Mouse (Mus musculus) forebrain, postnatal 0 days (tissue): ENCODE data around the gene Gm20696. TPM values are rescaled to one million over a fixed set of nuclear protein-coding genes. Genes with fewer than 3 reads are reported as not detected.

Experiments used
- ATAC-seq: fragments of 200-750 bp; cut with Nextera tagmentation; 2 replicates; pipeline ENCODE4 v1.8.0; 2017; ENCODE audit warnings: mild to moderate bottlenecking, moderate library complexity
- DNase-seq: peaks from one replicate; pipeline ENCODE4 v3.0.0-alpha.2; 2015
- H3K27ac ChIP-seq: fragments of 300-500 bp; sonication (generic); 2 replicates; pipeline ENCODE4 v1.5.1; 2014; ENCODE audit warnings: low read depth, mild to moderate bottlenecking, antibody characterized with exemption, low read length, moderate library complexity, mixed read lengths
- H3K27me3 ChIP-seq: fragments of 300-500 bp; sonication (generic); 2 replicates; pipeline ENCODE4 v1.6.1; 2014; ENCODE audit warnings: mild to moderate bottlenecking, low read length, mixed read lengths; ENCODE audit not compliant: insufficient read depth
- H3K36me3 ChIP-seq: fragments of 300-500 bp; sonication (generic); 2 replicates; pipeline ENCODE4 v1.6.1; 2014; ENCODE audit warnings: mild to moderate bottlenecking, moderate library complexity; ENCODE audit not compliant: insufficient read depth
- H3K4me1 ChIP-seq: fragments of 300-500 bp; sonication (generic); 2 replicates; pipeline ENCODE4 v1.6.1; 2014; ENCODE audit warnings: antibody characterized with exemption; ENCODE audit not compliant: insufficient read depth
- H3K4me2 ChIP-seq: fragments of 300-500 bp; sonication (generic); 2 replicates; pipeline ENCODE4 v1.6.1; 2014; ENCODE audit warnings: low read depth, mild to moderate bottlenecking, moderate library complexity
- H3K4me3 ChIP-seq: fragments of 300-500 bp; sonication (generic); 2 replicates; pipeline ENCODE4 v1.5.1; 2014; ENCODE audit warnings: low read depth, low read length, mixed read lengths
- H3K9ac ChIP-seq: fragments of 300-500 bp; sonication (generic); 2 replicates; pipeline ENCODE4 v1.6.1; 2014; ENCODE audit warnings: mild to moderate bottlenecking
- H3K9me3 ChIP-seq: fragments of 300-500 bp; sonication (generic); 2 replicates; pipeline ENCODE4 v1.6.1; 2016; ENCODE audit warnings: low read length
- CTCF ChIP-seq: sonication (generic); IDR thresholded peaks from 2 replicates; pipeline ENCODE4 v1.5.1; 2016; ENCODE audit warnings: antibody characterized with exemption, control low read depth, low read depth
- WGBS: fragments of 180-500 bp; shearing (Covaris S2); extraction: QIAGEN DNeasy Blood & Tissue Kit; methylation state at CpG from one replicate; pipeline ENCODE4 v1.1.7; 2014; 5-methylcytosine and 5-hydroxymethylcytosine counted together
- polyA plus RNA-seq: library from polyadenylated mRNA; unstranded; fragments of >200 nt; fragmentation: Nextera tagmentation; extraction: Ambion mirVana; gene quantifications from 2 replicates; pipeline ENCODE4 v1.2.1, GENCODE M21; 2015
- total RNA-seq: library from RNA; depleted of rRNA; stranded (reverse); fragments of >200 nt; gene quantifications from 2 replicates; pipeline ENCODE4 v1.2.3, GENCODE M21; 2014

The Gm20696 gene
- total and polyA plus RNA-seq, 2 experiments from 2014 or later: 2.2 to 2.6 TPM

DNA sequence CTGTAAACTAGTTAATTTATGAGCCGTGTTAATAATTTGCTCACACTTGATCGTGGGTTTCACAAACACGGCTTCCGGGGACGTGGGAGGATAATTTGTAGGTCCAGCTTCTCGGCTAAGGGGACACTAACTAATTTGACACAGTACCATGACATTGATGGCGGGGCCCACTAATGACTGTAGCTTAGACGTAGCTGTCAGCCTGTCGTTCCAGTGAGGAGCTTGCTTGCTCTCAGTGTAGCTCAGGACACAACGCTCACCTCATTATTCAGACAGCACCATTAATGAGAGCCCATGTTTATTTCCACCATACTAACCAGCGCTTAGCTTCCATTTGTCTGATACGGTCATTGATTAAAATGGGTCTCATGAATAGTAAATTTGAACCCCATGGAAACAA lies 356.1 kb downstream of the Gm20696 start:
- H3K9me3 ChIP-seq: no peaks in the 10 kb centered on the region
- no peak overlapping the region for H3K4me3 ChIP-seq
- 38% methylated on average over 12 of the region's 12 CpGs for WGBS
- H3K27ac ChIP-seq: no peak overlapping the region
- H3K36me3 ChIP-seq: 0 out of 2 replicates have a peak, but pooled peaks cover 3% of the 10 kb centered on the region
- H3K27me3 ChIP-seq: no peaks in the 10 kb centered on the region
- no peak overlapping the region for H3K9ac ChIP-seq
- ATAC-seq: no peak
- DNase-seq: no peak
- peaks cover 3% of the 10 kb centered on the region; the same call in 1 of the 2 replicates for H3K4me1 ChIP-seq
- H3K4me2 ChIP-seq: no peak overlapping the region
- no peak for TF ChIP-seq CTCF

DNA sequence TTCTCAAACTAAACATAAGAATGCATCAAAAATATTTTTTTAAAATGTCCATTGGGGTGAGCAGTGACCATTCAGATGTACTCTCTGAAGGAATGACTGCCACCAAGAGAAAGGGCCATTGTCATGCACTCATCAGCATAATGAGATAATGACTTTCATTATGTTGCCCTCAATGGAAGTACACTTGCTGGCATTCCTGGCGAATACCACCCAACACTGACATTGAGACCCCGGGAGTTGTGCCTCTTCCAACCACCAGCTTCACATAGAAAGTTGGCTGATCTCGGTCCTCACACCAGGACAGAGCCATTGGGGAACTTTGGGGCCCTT lies 356.5 kb downstream of the Gm20696 start:
- Histone ChIP-seq H3K4me1 (peaks cover 3% of the 10 kb centered on the region; the same call in 1 of the 2 replicates), H3K9ac (no peak overlapping the region), H3K27me3 (no peaks in the 10 kb centered on the region), H3K4me2 (no peak overlapping the region), H3K9me3 (no peaks in the 10 kb centered on the region), H3K36me3 (0 out of 2 replicates have a peak, but pooled peaks cover 3% of the 10 kb centered on the region), H3K4me3 (no peak overlapping the region), H3K27ac (no peak overlapping the region)
- no peak for TF ChIP-seq CTCF
- DNase-seq (no peak), ATAC-seq (no peak)
- 29% methylated on average over 3 of the region's 3 CpGs for WGBS

DNA sequence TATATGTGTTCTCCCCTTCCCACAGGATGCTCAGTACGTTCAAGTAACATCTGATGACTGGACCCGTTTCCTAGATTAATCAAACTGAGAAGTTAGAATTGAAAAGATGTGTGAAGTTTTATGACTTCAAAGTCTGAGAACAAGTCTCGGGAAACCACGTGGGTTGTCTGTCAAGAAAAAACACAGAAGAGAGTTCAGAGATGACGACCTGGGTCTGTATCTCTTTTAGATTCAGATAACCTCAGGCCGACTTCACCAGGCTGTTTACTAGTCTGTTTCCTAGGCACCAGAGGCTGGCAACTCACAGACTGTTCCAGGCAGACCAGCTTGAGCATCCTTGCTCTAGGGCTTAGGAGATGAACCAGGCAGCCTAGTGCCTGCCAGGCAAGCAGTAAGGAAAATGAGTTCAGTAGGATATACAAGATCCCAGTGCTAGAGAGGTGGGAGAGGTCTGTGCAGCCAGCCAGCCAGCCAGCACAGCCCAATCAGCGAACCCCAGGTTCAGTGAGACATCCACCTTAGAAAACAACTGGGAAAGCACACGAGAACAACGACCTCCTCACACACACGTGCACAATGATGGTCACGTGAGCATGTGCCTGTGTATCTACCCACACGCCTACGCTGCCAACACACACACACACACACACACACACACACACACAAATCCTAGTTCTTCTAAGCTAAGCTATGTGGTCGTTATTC lies 357.0 kb downstream of the Gm20696 start:
- WGBS: 60% methylated on average over 14 of the region's 14 CpGs
- Histone ChIP-seq H3K4me1 (peaks cover 3% of the 10 kb centered on the region; the same call in 1 of the 2 replicates), H3K9ac (no peak overlapping the region), H3K4me2 (no peak overlapping the region), H3K27me3 (no peaks in the 10 kb centered on the region), H3K9me3 (no peaks in the 10 kb centered on the region), H3K36me3 (0 out of 2 replicates have a peak, but pooled peaks cover 3% of the 10 kb centered on the region), H3K27ac (no peak overlapping the region), H3K4me3 (no peak overlapping the region)
- no peak for TF ChIP-seq CTCF
- DNase-seq (no peak), ATAC-seq (no peak)

DNA sequence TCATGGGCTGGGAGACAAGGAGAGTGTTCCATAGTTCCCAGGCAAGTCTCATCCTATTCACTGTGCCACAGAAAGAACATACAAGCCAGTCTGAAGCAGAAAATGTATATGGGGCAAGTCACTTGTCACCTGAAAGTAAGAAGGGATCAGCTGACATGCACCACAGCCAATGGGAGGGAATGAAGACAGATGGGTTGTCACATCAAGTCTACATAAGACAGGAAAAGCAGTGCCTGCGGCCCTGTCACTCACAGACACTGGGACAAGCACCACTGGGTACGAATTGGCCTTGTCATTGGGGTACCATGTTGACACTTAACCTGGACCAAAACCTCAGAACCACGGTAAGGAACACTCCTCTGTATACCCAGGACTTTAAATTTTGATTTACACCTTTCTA lies 360.8 kb downstream of the Gm20696 start:
- DNase-seq (no peak), ATAC-seq (no peak)
- H3K27ac ChIP-seq: no peak overlapping the region
- no peaks in the 10 kb centered on the region for H3K9me3 ChIP-seq
- no peak overlapping the region for H3K9ac ChIP-seq
- WGBS: 92% methylated on average over 3 of the region's 3 CpGs
- no peak for TF ChIP-seq CTCF
- H3K4me2 ChIP-seq: no peak overlapping the region
- no peak overlapping the region for H3K4me3 ChIP-seq
- H3K36me3 ChIP-seq: 0 out of 2 replicates have a peak, but pooled peaks cover 3% of the 10 kb centered on the region
- peaks cover 2% of the 10 kb centered on the region; the same call in 1 of the 2 replicates for H3K4me1 ChIP-seq
- H3K27me3 ChIP-seq: no peaks in the 10 kb centered on the region

DNA sequence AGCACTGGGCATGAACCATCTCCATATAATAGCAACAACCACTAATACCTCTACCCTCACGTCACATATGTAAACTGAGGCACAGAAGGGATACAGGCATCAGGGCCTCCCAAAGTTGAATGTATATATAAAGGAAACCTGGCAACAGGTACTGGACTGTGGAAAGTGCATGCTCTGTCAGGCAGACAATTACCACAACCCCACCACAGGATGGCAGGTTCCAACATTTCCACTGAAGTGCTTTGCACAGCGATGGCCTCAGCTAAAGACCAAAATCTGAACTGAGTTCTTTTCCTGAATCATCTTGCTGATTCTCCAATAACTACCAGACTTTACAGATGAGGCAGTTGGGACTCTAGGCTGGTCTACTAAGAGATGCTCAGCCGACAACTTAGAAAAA lies 361.4 kb downstream of the Gm20696 start:
- 95% methylated on average over 3 of the region's 3 CpGs for WGBS
- DNase-seq: no peak
- no peak for TF ChIP-seq CTCF
- Histone ChIP-seq H3K27me3 (no peaks in the 10 kb centered on the region), H3K4me3 (no peak overlapping the region), H3K4me1 (no peaks in the 10 kb centered on the region), H3K4me2 (no peak overlapping the region), H3K9me3 (no peaks in the 10 kb centered on the region), H3K27ac (no peak overlapping the region), H3K36me3 (0 out of 2 replicates have a peak, but pooled peaks cover 3% of the 10 kb centered on the region), H3K9ac (no peak overlapping the region)
- ATAC-seq: no peak

DNA sequence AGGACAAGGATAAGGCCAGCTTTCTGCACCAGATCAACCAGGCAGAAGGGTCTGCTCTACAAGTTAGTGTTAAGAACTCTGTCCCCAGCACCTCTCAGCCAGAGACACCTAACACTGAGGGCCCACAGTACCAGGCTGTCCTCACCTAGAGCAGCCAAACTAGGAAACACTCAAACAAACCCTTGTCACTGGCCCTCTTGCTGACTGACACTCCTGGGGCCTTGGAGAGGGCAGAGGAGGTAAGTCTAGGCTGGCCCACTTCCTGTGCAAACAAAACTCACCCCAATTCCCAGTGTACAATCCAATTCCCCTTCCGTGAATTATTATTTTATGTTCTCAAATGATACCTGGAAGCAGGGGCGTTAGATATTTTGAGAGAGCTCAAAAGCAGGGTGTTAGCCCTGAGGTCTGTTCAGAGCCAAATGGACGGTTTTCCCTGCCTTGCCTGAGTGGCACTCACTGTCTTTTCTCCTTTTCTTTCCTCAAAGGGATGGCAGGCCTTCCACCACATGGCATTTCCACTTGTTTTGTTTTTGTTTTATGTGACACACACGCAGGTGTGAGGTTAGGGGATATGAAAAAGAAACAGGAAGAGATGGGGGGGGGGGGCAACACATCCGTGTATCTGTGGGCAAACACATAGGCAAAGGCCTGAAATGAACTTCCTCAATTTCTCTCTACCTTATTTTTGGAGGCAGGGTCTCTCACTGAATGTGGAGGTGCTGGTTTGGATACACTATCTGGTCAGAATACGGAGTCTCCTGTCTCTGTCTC lies 363.7 kb downstream of the Gm20696 start:
- no peak overlapping the region for H3K9ac ChIP-seq
- WGBS: 92% methylated on average over 6 of the region's 6 CpGs
- DNase-seq: no peak
- no peaks in the 10 kb centered on the region for H3K4me1 ChIP-seq
- 0 out of 2 replicates have a peak, but pooled peaks cover 3% of the 10 kb centered on the region for H3K36me3 ChIP-seq
- H3K27me3 ChIP-seq: no peaks in the 10 kb centered on the region
- no peak for ATAC-seq
- no peak overlapping the region for H3K27ac ChIP-seq
- no peak overlapping the region for H3K4me2 ChIP-seq
- TF ChIP-seq CTCF: no peak
- H3K4me3 ChIP-seq: no peak overlapping the region
- H3K9me3 ChIP-seq: no peaks in the 10 kb centered on the region

DNA sequence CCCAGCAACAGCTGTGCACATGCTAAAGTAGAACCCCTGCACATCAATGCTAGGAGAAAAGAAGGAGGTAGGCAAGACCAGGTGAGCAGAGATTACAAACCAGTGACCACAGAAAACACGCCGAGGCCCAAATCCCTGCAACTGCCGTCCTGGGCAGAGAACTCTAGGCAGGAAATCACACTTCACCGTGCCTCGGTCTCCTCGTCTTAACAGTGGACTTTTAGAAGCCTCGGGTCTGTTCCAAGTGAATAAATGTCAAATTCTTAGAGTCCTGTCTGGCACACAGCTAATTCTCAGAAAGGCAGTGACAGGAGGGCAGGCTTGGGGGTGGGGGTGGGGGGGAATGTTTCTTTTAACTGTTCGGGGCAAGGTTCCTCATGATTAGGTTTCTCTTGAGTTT lies 364.7 kb downstream of the Gm20696 start:
- Histone ChIP-seq H3K27me3 (no peaks in the 10 kb centered on the region), H3K4me3 (no peak overlapping the region), H3K36me3 (no peaks in the 10 kb centered on the region), H3K4me2 (no peak overlapping the region), H3K27ac (no peak overlapping the region), H3K4me1 (no peaks in the 10 kb centered on the region), H3K9me3 (no peaks in the 10 kb centered on the region), H3K9ac (no peak overlapping the region)
- DNase-seq (no peak), ATAC-seq (no peak)
- 88% methylated on average over 8 of the region's 8 CpGs for WGBS
- TF ChIP-seq CTCF: no peak
